Mouse (Mus musculus) macrophage (primary cell): ENCODE measurements around the gene Sfrp2. TPM values are rescaled to one million over a fixed set of nuclear protein-coding genes. Genes with fewer than 3 reads are reported as not detected.

Experiments used
- H3K27ac ChIP-seq: fragments of 350-480 bp; formaldehyde crosslinking; 2 replicates; pipeline ENCODE4 v1.9.0; 2021
- H3K36me3 ChIP-seq: fragments of 350-480 bp; formaldehyde crosslinking; 2 replicates; pipeline ENCODE4 v1.9.0; 2021; ENCODE audit errors: inconsistent target
- H3K4me3 ChIP-seq: fragments of 350-480 bp; formaldehyde crosslinking; 2 replicates; pipeline ENCODE4 v1.9.0; 2021; ENCODE audit errors: inconsistent target
- H3K79me2 ChIP-seq: fragments of 350-480 bp; formaldehyde crosslinking; 2 replicates; pipeline ENCODE4 v1.9.0; 2021; ENCODE audit errors: inconsistent target
- WGBS: methylation state at CpG from one replicate; pipeline ENCODE4 v1.1.7; 2026; ENCODE audit warnings: inconsistent platforms; ENCODE audit not compliant: missing documents; 5-methylcytosine and 5-hydroxymethylcytosine counted together
- polyA plus RNA-seq: library from polyadenylated mRNA; stranded (reverse); fragments of 250-400 nt; gene quantifications from 3 replicates; pipeline ENCODE4 v1.2.4, GENCODE M21; 2018; ENCODE audit warnings: inconsistent platforms
- total RNA-seq, 78 experiments: library from RNA; depleted of rRNA; stranded (reverse); fragments of 250-400 nt; gene quantifications; 1 replicate in 9 of 78; 2 replicates in 24 of 78; 3 replicates in 43 of 78; 4 replicates in 2 of 78; pipeline ENCODE4 v1.2.4; 2018; ENCODE audit warnings: inconsistent platforms in 56 of 78

Gene Sfrp2
- total RNA-seq (2018; cell fraction: chromatin; rRNA removed): 10 to 100 TPM in 1 of 26 experiments, not detected in 25; 15.8 TPM
- not detected for total RNA-seq (2018; cell fraction: cytosol; rRNA removed)
- total RNA-seq (2018; cell fraction: nucleus; rRNA removed): 1 to 10 TPM in 1 of 26 experiments, not detected in 25; 1.7 TPM
- not detected in 3 replicates for polyA plus RNA-seq

DNA sequence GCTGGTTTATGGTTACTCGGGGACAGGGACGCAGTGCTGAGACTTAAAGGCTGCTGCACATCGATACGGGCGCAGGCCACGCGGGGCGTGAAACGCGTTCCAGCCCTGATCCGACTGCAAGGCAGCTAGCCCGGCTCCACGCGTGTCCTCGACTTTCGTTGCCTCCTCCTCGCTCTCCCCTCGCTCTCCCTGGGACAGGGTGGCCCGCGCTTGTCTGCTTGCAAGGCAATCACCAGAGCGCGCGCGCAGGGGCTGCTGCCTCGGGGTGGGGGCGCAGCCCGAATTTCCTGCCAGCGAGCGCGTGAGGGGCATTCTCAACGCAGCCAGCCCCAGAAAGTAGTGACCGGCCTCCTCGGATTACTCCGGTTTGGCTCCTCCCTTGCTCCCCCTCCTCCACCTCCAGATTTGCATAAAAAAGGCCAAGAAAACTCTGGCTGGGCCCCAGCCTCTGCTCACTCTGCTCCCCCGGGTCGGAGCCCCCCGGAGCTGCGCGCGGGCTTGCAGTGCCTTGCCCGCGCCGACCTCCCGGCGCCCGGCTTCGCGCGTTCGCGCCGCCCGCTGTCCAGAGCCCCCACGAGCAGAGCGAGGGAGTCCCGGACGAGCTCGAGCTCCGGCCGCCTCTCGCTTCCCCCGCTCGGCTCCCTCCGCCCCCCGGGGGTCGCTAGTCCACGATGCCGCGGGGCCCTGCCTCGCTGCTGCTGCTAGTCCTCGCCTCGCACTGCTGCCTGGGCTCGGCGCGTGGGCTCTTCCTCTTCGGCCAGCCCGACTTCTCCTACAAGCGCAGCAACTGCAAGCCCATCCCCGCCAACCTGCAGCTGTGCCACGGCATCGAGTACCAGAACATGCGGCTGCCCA, at the start of gene Sfrp2:
TSS of gene Sfrp2 (plus strand) at position 451 of the 855 bp plus-strand sequence.
- 2% methylated on average over 76 of the region's 82 CpGs for WGBS
- H3K36me3 ChIP-seq: no peaks in the 10 kb centered on the region
- H3K79me2 ChIP-seq: no peaks in the 10 kb centered on the region
- H3K4me3 ChIP-seq: no peak within 1 kb of the TSS
- H3K27ac ChIP-seq: no peak within 1 kb of the TSS

GRCm38 (mm10) chr3:83717643-83718231, 48.4 kb upstream of the Sfrp2 start:
- Histone ChIP-seq H3K36me3 (no peaks in the 10 kb centered on the region), H3K79me2 (no peaks in the 10 kb centered on the region), H3K27ac (no peak overlapping the region), H3K4me3 (no peak overlapping the region)
- 86% methylated on average over 7 of the region's 7 CpGs for WGBS

DNA sequence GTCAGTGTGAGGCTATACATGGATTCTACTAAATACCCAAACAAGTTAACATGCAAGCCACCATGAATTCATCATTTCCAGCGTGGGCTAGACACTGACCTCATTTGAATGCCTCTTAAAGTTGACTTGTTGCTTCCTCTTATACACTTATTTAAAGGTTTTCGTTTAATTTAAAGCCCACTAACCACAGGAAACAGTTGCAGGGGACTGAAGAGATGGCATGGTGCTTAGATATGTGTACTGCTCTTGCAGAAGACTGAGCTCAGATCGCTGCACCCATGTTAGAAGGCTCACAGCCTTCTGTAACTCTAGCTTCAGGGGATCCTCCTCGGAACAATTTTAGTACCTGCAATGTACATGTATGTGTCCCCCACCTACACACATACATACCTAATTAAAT, 47.5 kb upstream of the Sfrp2 start:
- WGBS: 4% methylated on average over 4 of the region's 4 CpGs
- H3K4me3 ChIP-seq: no peak overlapping the region
- H3K36me3 ChIP-seq: no peaks in the 10 kb centered on the region
- H3K79me2 ChIP-seq: no peaks in the 10 kb centered on the region
- H3K27ac ChIP-seq: no peak overlapping the region

DNA sequence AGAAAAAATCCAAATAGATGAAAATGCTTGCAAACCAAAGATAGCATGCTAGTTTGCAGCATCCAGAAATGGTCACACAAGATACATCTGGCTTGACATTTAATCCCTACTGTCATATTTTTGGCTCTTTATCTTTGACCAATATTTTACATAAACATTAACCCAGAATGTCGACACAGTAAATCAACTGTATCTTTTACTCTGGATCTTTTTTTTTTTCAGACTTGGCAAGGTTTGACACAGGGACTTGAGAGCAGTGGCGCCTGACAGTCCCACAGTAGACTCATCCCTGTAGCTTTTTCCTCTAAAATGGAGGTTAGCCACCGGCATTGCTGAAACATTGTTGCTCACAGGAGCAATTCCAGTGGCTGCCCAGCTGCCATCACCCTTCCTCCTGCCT, 37.9 kb upstream of the Sfrp2 start:
- Histone ChIP-seq H3K4me3 (no peak overlapping the region), H3K36me3 (no peaks in the 10 kb centered on the region), H3K27ac (no peak overlapping the region), H3K79me2 (no peaks in the 10 kb centered on the region)
- 91% methylated on average over 3 of the region's 3 CpGs for WGBS

- Histone ChIP-seq H3K4me3 (no peak overlapping the region), H3K79me2 (no peaks in the 10 kb centered on the region), H3K36me3 (no peaks in the 10 kb centered on the region), H3K27ac (no peak overlapping the region)
- 92% methylated on average over 9 of the region's 9 CpGs for WGBS
These were observed 37.3 kb upstream of the Sfrp2 start for GRCm38 (mm10) chr3:83728675-83729390.

GRCm38 (mm10) chr3:83733985-83734384, 32.1 kb upstream of the Sfrp2 start:
- no peak overlapping the region for H3K4me3 ChIP-seq
- no peak overlapping the region for H3K27ac ChIP-seq
- 93% methylated on average over 8 of the region's 8 CpGs for WGBS
- H3K79me2 ChIP-seq: no peaks in the 10 kb centered on the region
- H3K36me3 ChIP-seq: no peaks in the 10 kb centered on the region

GRCm38 (mm10) chr3:83736980-83737379, 29.1 kb upstream of the Sfrp2 start:
- 95% methylated on average over 4 of the region's 4 CpGs for WGBS
- no peak overlapping the region for H3K27ac ChIP-seq
- no peak overlapping the region for H3K4me3 ChIP-seq
- no peaks in the 10 kb centered on the region for H3K79me2 ChIP-seq
- H3K36me3 ChIP-seq: no peaks in the 10 kb centered on the region

GRCm38 (mm10) chr3:83740246-83740645, 25.9 kb upstream of the Sfrp2 start:
- Histone ChIP-seq H3K27ac (no peak overlapping the region), H3K36me3 (no peaks in the 10 kb centered on the region), H3K4me3 (no peak overlapping the region), H3K79me2 (no peaks in the 10 kb centered on the region)
- 78% methylated on average over 2 of the region's 2 CpGs for WGBS

GRCm38 (mm10) chr3:83747276-83747675, 18.8 kb upstream of the Sfrp2 start:
- Histone ChIP-seq H3K36me3 (no peaks in the 10 kb centered on the region), H3K4me3 (no peak overlapping the region), H3K27ac (no peak overlapping the region), H3K79me2 (no peaks in the 10 kb centered on the region)
- 96% methylated on average over 4 of the region's 4 CpGs for WGBS

DNA sequence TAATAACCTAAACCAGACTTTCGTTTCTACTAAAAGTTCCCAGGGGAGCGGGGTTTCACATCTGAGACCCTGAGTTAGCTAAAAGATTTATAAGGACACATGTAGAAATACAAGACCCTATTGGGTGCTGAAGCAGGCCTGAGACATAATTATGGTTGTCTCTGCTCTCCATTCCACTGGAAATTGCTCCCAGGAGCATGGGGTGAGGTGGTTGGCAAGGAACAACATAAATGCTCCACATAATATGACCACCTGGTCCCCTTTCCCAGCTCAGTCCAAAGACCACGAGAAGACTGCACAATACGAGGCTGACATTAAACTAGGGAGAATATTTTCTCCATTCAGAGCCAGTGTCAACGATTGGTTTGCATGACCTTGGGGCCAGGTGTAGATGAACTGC, 18.2 kb upstream of the Sfrp2 start:
- 93% methylated on average over 5 of the region's 5 CpGs for WGBS
- H3K4me3 ChIP-seq: no peak overlapping the region
- H3K36me3 ChIP-seq: no peaks in the 10 kb centered on the region
- H3K79me2 ChIP-seq: no peaks in the 10 kb centered on the region
- H3K27ac ChIP-seq: no peak overlapping the region

- Histone ChIP-seq H3K27ac (no peak overlapping the region), H3K36me3 (no peaks in the 10 kb centered on the region)
- 21% methylated on average over 2 of the region's 2 CpGs for WGBS
These were observed 14.5 kb upstream of the Sfrp2 start for GRCm38 (mm10) chr3:83751625-83752024.

GRCm38 (mm10) chr3:83752196-83752595, 13.9 kb upstream of the Sfrp2 start:
- Histone ChIP-seq H3K27ac (no peak overlapping the region), H3K36me3 (no peaks in the 10 kb centered on the region), H3K79me2 (no peaks in the 10 kb centered on the region), H3K4me3 (no peak overlapping the region)
- WGBS: 89% methylated on average over 5 of the region's 5 CpGs

More at GRCm38 (mm10) chr3:83751625-83752024, 14.5 kb upstream of the Sfrp2 start:
- H3K4me3 ChIP-seq: no peak overlapping the region
- no peaks in the 10 kb centered on the region for H3K79me2 ChIP-seq

- 92% methylated on average over 15 of the region's 15 CpGs for WGBS
- Histone ChIP-seq H3K27ac (no peak overlapping the region), H3K4me3 (no peak overlapping the region)
These were observed 11.0 kb upstream of the Sfrp2 start for GRCm38 (mm10) chr3:83755043-83755635.

DNA sequence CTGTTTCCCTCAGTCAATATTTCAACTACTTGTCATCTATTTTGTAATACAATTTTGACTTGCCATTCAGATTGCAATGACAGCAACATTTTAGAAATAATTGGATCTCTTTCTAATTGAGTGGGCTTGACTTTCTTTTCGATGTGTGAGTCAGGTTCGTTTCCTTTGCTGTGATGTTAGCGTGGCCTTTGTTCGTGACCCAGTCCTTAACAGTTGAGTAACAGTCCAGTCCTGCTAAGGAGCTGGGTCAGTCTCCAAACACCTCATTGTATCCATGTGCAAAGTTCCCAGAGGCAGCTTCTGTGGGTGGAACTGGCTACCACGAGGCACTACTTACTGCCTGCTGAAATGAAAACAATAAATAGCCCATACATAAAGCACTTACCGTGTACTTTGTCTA, 10.5 kb upstream of the Sfrp2 start:
- 91% methylated on average over 6 of the region's 6 CpGs for WGBS
- Histone ChIP-seq H3K79me2 (no peaks in the 10 kb centered on the region), H3K27ac (no peak overlapping the region), H3K4me3 (no peak overlapping the region), H3K36me3 (no peaks in the 10 kb centered on the region)

More at GRCm38 (mm10) chr3:83755043-83755635, 11.0 kb upstream of the Sfrp2 start:
- Histone ChIP-seq H3K36me3 (no peaks in the 10 kb centered on the region), H3K79me2 (no peaks in the 10 kb centered on the region)
